Mouse (Mus musculus) lung, postnatal 25 days (tissue): Measurements from ENCODE around the gene Gm10198.

Source experiments
- DNase-seq: peaks from one replicate; pipeline ENCODE4 v3.0.0; 2022; ENCODE audit warnings: low spot score

Gm10198 gene

GRCm38 (mm10) chr13:111592485-111592884, at the start of gene Gm10198:
Gene Gm10198, plus strand, starts transcription at chr13:111592785.
- DNase-seq = no peak

- DNase-seq = no peak
Measured at GRCm38 (mm10) chr13:111545286-111545685, 47.3 kb upstream of the Gm10198 start.

- no peak for DNase-seq
Measured at GRCm38 (mm10) chr13:111552769-111553168, 39.8 kb upstream of the Gm10198 start.

GRCm38 (mm10) chr13:111553182-111553581, 39.4 kb upstream of the Gm10198 start:
- DNase-seq = no peak

- no peak for DNase-seq
Measured at GRCm38 (mm10) chr13:111553941-111554340, 38.6 kb upstream of the Gm10198 start.

DNA sequence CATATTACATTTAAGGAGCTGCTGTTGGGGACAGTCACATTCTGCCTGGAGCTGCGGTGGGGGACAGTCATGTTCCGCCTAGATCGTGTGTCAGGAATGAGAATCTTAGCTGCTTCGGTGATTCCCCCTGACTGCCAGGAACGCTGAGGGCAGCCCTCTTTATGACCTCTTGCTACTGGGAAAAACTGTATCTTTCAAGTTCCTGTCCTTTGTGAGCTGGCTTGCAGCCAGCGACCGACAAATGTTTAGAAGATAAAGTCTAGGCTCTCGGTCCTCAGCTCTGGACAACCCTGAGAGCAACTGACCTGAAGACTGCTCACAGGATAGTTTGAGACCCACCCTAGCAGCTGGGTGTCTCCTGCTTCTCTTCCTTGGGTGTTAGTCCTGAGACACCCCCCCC, 37.3 kb upstream of the Gm10198 start:
- DNase-seq = no peak

DNA sequence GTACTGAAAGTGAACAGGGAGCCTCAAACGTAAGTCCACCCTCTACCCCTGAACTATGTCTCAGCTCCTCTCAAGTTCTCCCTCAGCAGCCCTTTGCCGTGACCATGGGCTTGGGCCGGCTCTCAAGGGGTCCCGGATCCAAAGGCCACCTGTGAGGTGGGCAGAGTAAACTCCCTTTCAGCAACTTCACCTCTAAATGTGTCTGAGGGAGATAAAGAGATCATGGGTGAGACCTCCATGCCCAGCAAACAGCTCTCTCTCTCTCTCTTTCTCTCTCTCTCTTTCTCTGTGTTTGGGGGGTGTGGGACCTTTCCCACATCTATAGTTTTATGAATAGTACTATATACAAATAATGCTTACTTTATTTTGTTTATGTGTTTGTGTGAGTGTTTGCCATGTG, 36.2 kb upstream of the Gm10198 start:
- no peak for DNase-seq

DNA sequence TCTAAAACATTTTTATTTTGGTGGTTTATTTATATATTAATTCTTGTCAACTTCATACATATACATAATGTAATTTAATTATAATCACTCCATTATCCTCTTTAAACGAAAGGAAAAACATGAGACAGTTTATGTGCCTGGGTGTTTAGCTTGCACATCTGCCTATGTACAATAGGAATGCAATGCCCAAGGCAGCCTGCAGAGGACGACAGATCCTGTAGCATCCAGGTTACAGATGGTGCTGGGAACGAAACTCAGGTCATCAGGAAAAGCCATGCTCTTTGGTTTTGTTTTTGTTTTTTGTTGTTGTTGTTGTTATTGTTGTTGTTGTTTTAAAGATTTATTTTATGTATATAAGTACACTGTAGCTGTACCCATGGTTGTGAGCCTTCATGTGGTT, 32.4 kb upstream of the Gm10198 start:
- DNase-seq = no peak

GRCm38 (mm10) chr13:111562595-111562994, 30.0 kb upstream of the Gm10198 start:
- DNase-seq = no peak

DNA sequence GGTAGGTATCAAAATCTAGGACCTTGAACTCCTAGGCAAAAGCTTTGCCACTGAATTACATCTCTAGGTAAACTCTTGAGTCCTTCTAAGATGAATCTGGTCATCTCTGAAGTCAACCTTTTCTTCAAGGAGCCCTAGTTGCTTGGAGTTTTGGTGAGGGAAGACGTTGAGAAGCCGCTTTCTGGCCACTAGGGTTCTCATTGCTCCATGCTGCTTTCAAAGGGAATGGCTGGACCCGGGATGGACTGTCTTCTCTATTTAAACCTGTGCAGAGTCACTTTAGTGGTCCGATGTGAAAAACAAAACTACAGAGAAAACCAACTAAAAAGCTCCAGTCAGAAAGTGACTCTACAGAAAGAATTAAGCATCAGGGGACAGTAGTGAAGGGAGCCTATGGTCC, 18.4 kb upstream of the Gm10198 start:
- peak; percentile 2 for DNase-seq

- DNase-seq = no peak
Measured at GRCm38 (mm10) chr13:111577177-111577576, 15.4 kb upstream of the Gm10198 start.

- DNase-seq = no peak
Measured at GRCm38 (mm10) chr13:111580054-111580453, 12.5 kb upstream of the Gm10198 start.

GRCm38 (mm10) chr13:111598111-111598510, 5.5 kb downstream of the Gm10198 start:
- no peak for DNase-seq

GRCm38 (mm10) chr13:111601383-111601782, 8.8 kb downstream of the Gm10198 start:
- no peak for DNase-seq

GRCm38 (mm10) chr13:111604826-111605225, 12.2 kb downstream of the Gm10198 start:
- DNase-seq = no peak

DNA sequence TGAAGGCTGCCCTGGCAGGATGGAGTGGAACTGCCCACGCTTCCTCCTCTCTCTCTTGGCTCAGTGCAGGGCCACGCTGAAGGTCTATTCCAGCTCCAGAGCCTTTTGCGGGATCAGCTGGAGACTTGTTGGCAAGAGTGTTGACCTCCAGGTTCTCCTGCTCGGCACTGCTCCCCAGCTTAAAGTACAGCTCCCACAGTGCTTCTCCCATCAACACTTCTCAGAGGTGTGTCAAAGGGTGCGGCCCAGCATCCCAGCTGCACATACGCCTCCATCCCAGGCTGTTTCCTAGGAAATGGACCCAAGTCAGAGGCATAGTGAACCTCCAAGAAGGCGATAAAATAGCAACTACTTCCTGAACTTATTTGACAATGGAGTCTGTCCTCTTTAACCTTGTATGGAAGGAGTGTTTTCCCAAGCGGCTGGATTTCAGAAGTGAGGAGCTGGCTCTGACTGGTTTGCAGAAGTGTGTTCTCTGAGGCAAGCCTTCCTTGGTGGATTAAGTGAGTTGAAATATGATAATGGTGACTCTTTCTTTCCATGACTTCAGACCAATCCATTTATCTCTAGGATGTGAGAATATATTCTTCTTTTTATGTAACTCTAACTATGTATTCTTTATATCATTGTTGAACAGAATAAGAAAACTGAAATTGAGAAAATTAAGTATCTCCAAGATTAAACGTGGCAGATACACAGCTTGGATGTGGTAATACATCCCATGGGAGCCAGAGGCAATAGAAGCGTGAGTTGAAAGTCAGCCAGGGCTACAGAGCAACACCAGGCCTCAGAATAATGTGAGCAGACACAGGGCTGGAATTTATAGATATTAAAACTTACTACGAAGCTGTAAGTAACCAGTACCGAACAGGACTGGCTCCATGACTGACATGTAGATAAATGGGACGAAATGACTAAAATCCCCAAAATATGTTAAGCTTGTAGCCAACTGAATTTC, 23.9 kb downstream of the Gm10198 start:
- DNase-seq = no peak

- DNase-seq = no peak
Measured at GRCm38 (mm10) chr13:111620433-111620832, 27.8 kb downstream of the Gm10198 start.

GRCm38 (mm10) chr13:111622425-111622824, 29.8 kb downstream of the Gm10198 start:
- no peak for DNase-seq

DNA sequence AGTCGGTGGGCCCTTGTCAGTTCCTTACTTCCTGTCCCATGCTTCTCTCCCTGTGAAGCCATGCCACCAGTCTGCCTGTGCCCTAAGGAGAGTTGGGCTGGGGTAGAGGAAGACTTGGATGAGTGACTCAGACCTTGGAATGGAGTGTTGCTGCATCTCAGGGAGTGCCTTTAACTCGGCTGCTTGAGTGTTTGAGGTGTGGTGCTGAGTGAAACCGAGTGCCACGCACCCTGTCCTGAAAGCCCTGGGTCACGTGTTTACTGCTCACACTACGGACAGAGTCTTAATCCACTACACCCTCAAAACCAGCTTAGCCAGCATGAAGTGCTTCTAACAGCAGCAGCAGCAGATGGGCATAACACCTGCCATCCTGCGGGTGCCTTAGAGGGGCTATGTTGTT, 30.5 kb downstream of the Gm10198 start:
- peak; percentile 8 for DNase-seq

GRCm38 (mm10) chr13:111624115-111624514, 31.5 kb downstream of the Gm10198 start:
- no peak for DNase-seq

DNA sequence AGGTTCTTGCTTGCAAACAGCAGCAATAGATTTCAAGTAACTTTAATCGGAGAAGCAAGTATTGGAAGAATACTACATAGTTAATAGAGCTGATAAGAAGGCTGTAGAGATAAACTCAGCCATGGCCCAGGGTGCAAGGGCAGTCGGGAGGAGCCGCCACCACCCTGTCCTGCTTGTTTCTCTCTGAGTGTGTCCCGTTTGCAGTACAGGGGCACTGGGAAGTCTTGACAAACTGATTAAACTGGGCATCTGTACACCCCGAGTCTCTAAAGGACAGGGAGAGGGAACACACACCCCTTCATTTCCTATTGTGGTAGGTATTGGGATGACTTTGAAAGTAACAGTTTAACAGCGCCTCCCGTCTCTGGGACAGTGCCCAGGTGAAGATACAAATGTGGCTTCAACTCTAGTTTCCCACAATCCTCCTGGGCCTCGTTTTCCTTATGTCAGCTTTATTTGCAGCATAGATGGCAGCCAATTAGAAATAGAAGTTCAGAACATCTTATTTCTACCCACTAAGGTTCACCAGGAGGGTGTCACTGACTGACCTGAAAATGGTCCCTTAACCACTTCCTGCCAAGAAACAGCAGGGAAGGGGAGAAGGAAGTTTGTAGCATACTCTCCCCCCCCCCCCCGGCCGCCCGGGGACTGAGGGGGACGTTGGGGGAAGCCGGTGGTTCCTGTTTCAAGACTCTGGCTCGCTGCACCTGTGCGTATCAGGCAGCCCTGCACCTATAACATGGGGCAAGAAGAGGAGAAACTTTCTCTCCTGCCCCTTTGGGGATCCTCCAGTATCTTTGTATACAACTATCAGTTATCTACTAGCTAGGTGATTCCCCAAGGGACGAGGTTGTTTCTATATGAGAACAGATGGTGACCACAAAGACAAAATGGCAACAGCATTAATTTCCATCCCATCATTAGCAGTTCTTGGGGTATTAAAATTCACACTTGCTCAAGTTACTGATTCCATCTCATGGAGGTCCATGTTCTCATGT, 41.9 kb downstream of the Gm10198 start:
- no peak for DNase-seq

DNA sequence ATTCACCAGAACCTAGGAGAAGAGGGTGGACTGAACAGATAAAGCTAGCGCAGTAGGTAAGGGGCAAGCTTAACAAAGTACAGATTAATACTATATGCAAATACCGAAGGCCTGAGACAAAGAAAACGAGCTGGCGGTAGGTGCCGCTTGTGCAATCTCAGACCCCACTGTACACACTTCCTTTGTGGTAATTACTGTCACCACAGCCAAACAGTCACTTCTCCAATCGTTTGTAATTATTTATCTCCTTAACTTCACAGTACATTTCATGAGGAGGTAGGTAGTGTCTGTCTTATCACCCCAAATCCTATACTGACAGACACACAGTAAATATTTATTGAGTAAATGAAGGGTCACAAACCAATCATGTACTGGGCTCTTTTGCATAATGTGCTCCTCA, 47.7 kb downstream of the Gm10198 start:
- DNase-seq = no peak
